Comparison of ENCODE assay signal across 9 mouse cellular contexts in genomic region chr4:47598216-47598615, GRCm38 (mm10).
A peak's percentile ranks its signal among the peaks of the same experiment; 100 is the strongest.
DNase-seq lines count a peak whose midpoint lies in the region; ATAC-seq and TF ChIP-seq lines count a peak whose summit lies in the region.
"Had no signal": no experiment of that assay in that cellular context is flagged by ENCODE, and none has a peak within 500 bp of the region (broad histone marks: within the 10 kb centered on the region; RNA-seq: fewer than 3 reads in every experiment).

No protein-coding gene starts in this region.

- H3K4me1 ChIP-seq in forebrain, embryonic 16.5 days (replicated peaks; ENCODE audit: control insufficient read depth, insufficient read depth, low read length) = peaks cover 7% of the 10 kb centered on the region
- no peaks in the 10 kb centered on the region for H3K4me1 ChIP-seq in forebrain, embryonic 11.5 days (replicated peaks; ENCODE audit: control insufficient read depth, insufficient read depth, low read length)
- H3K4me1 ChIP-seq in liver, embryonic 14.5 days (replicated peaks; ENCODE audit: control insufficient read depth in 2 of 2, insufficient read depth in 2 of 2, low read length in 1 of 2) = no peaks in the 10 kb centered on the region
- H3K4me1 ChIP-seq in liver, embryonic 12.5 days = no peaks in the 10 kb centered on the region
- H3K4me1 ChIP-seq in embryonic facial prominence, embryonic 11.5 days (ENCODE audit: control insufficient read depth, insufficient read depth, low read length) = no peaks in the 10 kb centered on the region

- peak overlapping the region; percentile 16 for H3K27ac ChIP-seq in forebrain, embryonic 16.5 days (ENCODE audit: low read length)
- H3K27ac ChIP-seq in forebrain, embryonic 11.5 days (ENCODE audit: low read depth, low read length) = no peak overlapping the region
- H3K27ac ChIP-seq in liver, embryonic 14.5 days = no peak overlapping the region
- no peak overlapping the region for H3K27ac ChIP-seq in liver, embryonic 12.5 days
- H3K27ac ChIP-seq in embryonic facial prominence, embryonic 11.5 days (replicated peaks; ENCODE audit: low read depth, low read length) = no peak overlapping the region

- no peak overlapping the region for H3K4me3 ChIP-seq in forebrain, embryonic 16.5 days (replicated peaks; ENCODE audit: low read length)
- no peak overlapping the region for H3K4me3 ChIP-seq in forebrain, embryonic 11.5 days (ENCODE audit: low read depth, low read length)
- no peak overlapping the region for H3K4me3 ChIP-seq in liver, embryonic 14.5 days (ENCODE audit: insufficient read depth in 1 of 2, low read depth in 2 of 2, low read length in 2 of 2)
- H3K4me3 ChIP-seq in liver, embryonic 12.5 days = no peak overlapping the region
- H3K4me3 ChIP-seq in embryonic facial prominence, embryonic 11.5 days (ENCODE audit: low read depth, low read length) = no peak overlapping the region

- H3K36me3 ChIP-seq in forebrain, embryonic 16.5 days (ENCODE audit: control insufficient read depth, insufficient read depth) = no peaks in the 10 kb centered on the region
- H3K36me3 ChIP-seq in forebrain, embryonic 11.5 days (ENCODE audit: control insufficient read depth, insufficient read depth, low read length) = no peaks in the 10 kb centered on the region
- no peaks in the 10 kb centered on the region for H3K36me3 ChIP-seq in liver, embryonic 14.5 days (replicated peaks; ENCODE audit: control insufficient read depth, insufficient read depth, low read depth)
- no peaks in the 10 kb centered on the region for H3K36me3 ChIP-seq in liver, embryonic 12.5 days
- H3K36me3 ChIP-seq in embryonic facial prominence, embryonic 11.5 days (replicated peaks; ENCODE audit: control insufficient read depth, insufficient read depth, low read depth, low read length) = no peaks in the 10 kb centered on the region

- H3K9me3 ChIP-seq in forebrain, embryonic 16.5 days (ENCODE audit: control insufficient read depth, low read length) = no peaks in the 10 kb centered on the region
- no peaks in the 10 kb centered on the region for H3K9me3 ChIP-seq in forebrain, embryonic 11.5 days (ENCODE audit: control insufficient read depth, low read length)
- H3K9me3 ChIP-seq in liver, embryonic 14.5 days (ENCODE audit: control insufficient read depth, low read length) = no peaks in the 10 kb centered on the region
- no peaks in the 10 kb centered on the region for H3K9me3 ChIP-seq in liver, embryonic 12.5 days (replicated peaks)
- no peaks in the 10 kb centered on the region for H3K9me3 ChIP-seq in embryonic facial prominence, embryonic 11.5 days (replicated peaks; ENCODE audit: control insufficient read depth, low read length)

- H3K9ac ChIP-seq in forebrain, embryonic 16.5 days (replicated peaks; ENCODE audit: low read depth, low read length) = no peak overlapping the region
- H3K9ac ChIP-seq in forebrain, embryonic 11.5 days (ENCODE audit: low read length) = no peak overlapping the region
- H3K9ac ChIP-seq in liver, embryonic 14.5 days (replicated peaks) = no peak overlapping the region
- H3K9ac ChIP-seq in liver, embryonic 12.5 days = no peak overlapping the region
- H3K9ac ChIP-seq in embryonic facial prominence, embryonic 11.5 days (replicated peaks; ENCODE audit: low read length) = no peak overlapping the region

- no peak for DNase-seq in forebrain, embryonic 11.5 days (ENCODE audit: low spot score)
- no peak for DNase-seq in liver, embryonic 14.5 days (ENCODE audit: low read depth in 3 of 3, low spot score in 3 of 3)
- peak; percentile 57 for DNase-seq in NIH3T3 (ENCODE audit: low read depth)
- DNase-seq in embryonic facial prominence, embryonic 11.5 days (ENCODE audit: low spot score) = peak; percentile 58
- no peak for DNase-seq in heart, postnatal 25 days (ENCODE audit: low spot score)

- TF ChIP-seq EP300 in liver, embryonic 14.5 days (IDR thresholded peaks at IDR 0.05; ENCODE audit: low read depth) = no peak

- no peak for ATAC-seq in forebrain, embryonic 16.5 days
- no peak for ATAC-seq in forebrain, embryonic 11.5 days (replicated peaks; ENCODE audit: low FRiP score)
- ATAC-seq in liver, embryonic 14.5 days (ENCODE audit: insufficient read depth) = no peak
- no peak for ATAC-seq in liver, embryonic 12.5 days
- no peak for ATAC-seq in embryonic facial prominence, embryonic 11.5 days (replicated peaks; ENCODE audit: insufficient number of reproducible peaks, low FRiP score, low TSS enrichment, low read depth)
- no peak for ATAC-seq in megakaryocyte-erythroid progenitor cell, adult 5-6 weeks (replicated peaks; ENCODE audit: low FRiP score, low TSS enrichment, poor library complexity, severe bottlenecking)
- ATAC-seq: Patski had no signal

- TF ChIP-seq CTCF in liver, embryonic 14.5 days (IDR thresholded peaks at IDR 0.05; ENCODE audit: low read depth) = peak; percentile 28; the same call in 1 of the 2 replicates

- no peak overlapping the region for H3K4me2 ChIP-seq in forebrain, embryonic 16.5 days (ENCODE audit: low read length)
- H3K4me2 ChIP-seq in forebrain, embryonic 11.5 days (ENCODE audit: low read depth, low read length, severe bottlenecking) = no peak overlapping the region
- no peak overlapping the region for H3K4me2 ChIP-seq in liver, embryonic 14.5 days (ENCODE audit: low read depth)
- no peak overlapping the region for H3K4me2 ChIP-seq in liver, embryonic 12.5 days
- no peak overlapping the region for H3K4me2 ChIP-seq in embryonic facial prominence, embryonic 11.5 days (ENCODE audit: low read depth, low read length)

- intact Hi-C loops in heart, postnatal 25 days (cut with DNase I) = no loop called here

- no peaks in the 10 kb centered on the region for H3K27me3 ChIP-seq in forebrain, embryonic 16.5 days (replicated peaks; ENCODE audit: control insufficient read depth, insufficient read depth, low read length)
- H3K27me3 ChIP-seq in forebrain, embryonic 11.5 days (ENCODE audit: control insufficient read depth, insufficient read depth, low read length) = no peaks in the 10 kb centered on the region
- no peaks in the 10 kb centered on the region for H3K27me3 ChIP-seq in liver, embryonic 14.5 days (ENCODE audit: control insufficient read depth, insufficient read depth, low read length)
- H3K27me3 ChIP-seq in liver, embryonic 12.5 days (replicated peaks) = no peaks in the 10 kb centered on the region
- H3K27me3 ChIP-seq in embryonic facial prominence, embryonic 11.5 days (ENCODE audit: control insufficient read depth, insufficient read depth, low read length) = no peaks in the 10 kb centered on the region

- 39% methylated on average over 2 of the region's 2 CpGs for WGBS in forebrain, embryonic 16.5 days
- 39% methylated on average over 2 of the region's 2 CpGs for WGBS in forebrain, embryonic 11.5 days
- 18% methylated on average over 2 of the region's 2 CpGs for WGBS in liver, embryonic 14.5 days (ENCODE audit: insufficient replicate concordance)
- WGBS in liver, embryonic 12.5 days (ENCODE audit: insufficient replicate concordance) = 21% methylated on average over 2 of the region's 2 CpGs
- 36% methylated on average over 2 of the region's 2 CpGs for WGBS in embryonic facial prominence, embryonic 11.5 days

Comparison
In these comparisons a context has a peak if more than half of its experiments do, and no peak if none do; other contexts are left out.
1. DNase-seq: peak in NIH3T3 (single experiment) and embryonic facial prominence, embryonic 11.5 days (single experiment); none in forebrain, embryonic 11.5 days (single experiment), liver, embryonic 14.5 days (0 of 3) and heart, postnatal 25 days (single experiment).